Mouse (Mus musculus) heart, postnatal 36 days (tissue): ENCODE data around the gene Gm28230. TPM values are rescaled to one million over a fixed set of nuclear protein-coding genes. Genes with fewer than 3 reads are reported as not detected.

ENCODE experiments used
- DNase-seq, 2 experiments: peaks; one replicate each; pipeline ENCODE4 v3.0.0; 2021 to 2022
- intact Hi-C: fragments of 180-260 bp; cut with DNase I; formaldehyde crosslinking; loops from one replicate; pipeline ENCODE4 v1.15.1; 2025
- microRNA-seq, 2 experiments: library from miRNA; unstranded; fragments of <30 nt; microRNA quantifications; one replicate each; pipeline ENCODE4 v1.2.0; 2021; ENCODE audit warnings: borderline number of aligned reads in 2 of 2
- total RNA-seq, 2 experiments: library from RNA; stranded (reverse); gene quantifications; 2 replicates each; pipeline ENCODE4 v1.2.3; 2021

Gene Gm28230
- total RNA-seq, 2 experiments from 2014 or later = not detected

GRCm38 (mm10) chr2:74750731-74751250 is 24.3 kb downstream of the Gm28230 start:
- DNase-seq = no peak
- intact Hi-C loops = no loop called here

DNA sequence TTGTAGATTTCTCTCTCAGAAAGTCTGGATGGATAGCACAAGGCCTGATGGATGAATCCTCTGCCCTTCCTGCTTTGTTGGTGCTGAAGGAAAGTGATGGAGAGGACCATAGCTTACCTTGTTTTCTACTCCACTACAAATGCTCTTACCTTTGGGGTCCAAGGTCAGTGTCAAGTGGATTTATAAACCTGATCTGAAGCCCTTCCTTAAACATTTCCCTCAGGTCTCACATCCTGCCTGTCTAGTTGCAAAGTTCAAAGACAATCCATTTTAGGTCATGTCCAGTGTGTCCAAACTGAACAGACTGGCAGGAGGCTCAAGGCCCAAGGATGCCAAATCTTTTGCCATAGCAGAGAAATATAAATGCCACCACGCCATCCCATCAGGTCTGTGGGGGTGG is 25.3 kb downstream of the Gm28230 start:
- intact Hi-C loops = no loop called here
- no peak for DNase-seq

GRCm38 (mm10) chr2:74752431-74753174 is 26.1 kb downstream of the Gm28230 start:
- intact Hi-C loops = no loop called here
- no peak for DNase-seq

DNA sequence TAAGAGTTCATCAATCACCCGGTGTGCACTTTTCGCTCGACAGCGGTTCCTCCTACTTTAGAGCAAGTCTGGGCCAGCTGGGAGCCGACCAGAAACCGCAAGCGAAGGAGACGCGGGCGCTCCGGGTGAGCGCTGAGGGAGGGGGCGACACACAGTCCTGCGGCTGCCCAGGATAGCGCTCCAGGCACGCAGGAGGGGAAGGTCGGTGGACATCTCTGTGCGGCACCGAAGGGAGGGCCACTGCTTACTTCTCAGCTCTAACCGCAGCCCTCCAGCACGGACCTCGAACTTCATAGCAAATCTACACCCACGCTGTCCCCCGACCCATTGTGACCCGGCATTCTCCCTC is 26.6 kb downstream of the Gm28230 start:
- intact Hi-C loops = no loop called here
- no peak for DNase-seq

DNA sequence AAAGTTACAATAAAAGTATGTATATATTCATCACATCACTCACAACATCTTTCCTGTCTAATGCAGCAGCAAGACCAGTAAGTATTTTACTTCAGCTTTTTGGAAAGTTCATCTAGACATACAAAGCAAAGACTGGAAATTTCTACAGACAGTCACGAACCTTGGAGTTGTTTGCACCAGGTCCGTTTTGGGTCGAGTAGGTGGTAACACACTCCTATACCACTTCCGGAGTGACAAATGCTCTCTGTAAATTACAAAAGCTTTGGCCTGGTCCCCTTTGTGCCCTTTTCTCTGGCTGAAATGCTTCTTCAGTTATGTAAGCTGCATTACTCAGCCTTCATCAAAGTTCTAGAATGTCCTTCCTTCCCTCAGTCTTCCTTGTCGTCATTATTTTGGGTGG is 27.2 kb downstream of the Gm28230 start:
- intact Hi-C loops = no loop called here
- DNase-seq = no peak

DNA sequence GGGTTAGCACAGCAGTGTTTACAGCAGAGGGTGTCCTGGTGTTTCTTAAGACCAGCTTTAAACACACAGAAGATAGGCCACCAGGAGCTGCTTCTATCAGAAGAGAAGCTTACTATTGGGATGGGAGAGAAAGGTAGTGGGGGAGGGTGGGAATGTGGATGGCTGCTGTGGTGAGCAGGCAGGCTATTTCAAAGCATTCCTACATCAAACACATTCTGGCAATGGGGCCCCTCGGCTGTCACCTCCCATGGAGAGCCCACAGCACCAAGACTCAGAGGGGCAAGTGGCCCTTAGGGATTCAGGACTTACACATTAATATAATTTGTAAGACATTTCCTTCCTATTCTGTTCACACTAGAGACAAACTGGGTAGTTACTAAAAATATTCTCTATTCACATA is 33.6 kb downstream of the Gm28230 start:
- DNase-seq = no peak
- intact Hi-C loops = no loop called here

GRCm38 (mm10) chr2:74761941-74762340 is 35.4 kb downstream of the Gm28230 start:
- no peak for DNase-seq
- intact Hi-C loops = no loop called here

DNA sequence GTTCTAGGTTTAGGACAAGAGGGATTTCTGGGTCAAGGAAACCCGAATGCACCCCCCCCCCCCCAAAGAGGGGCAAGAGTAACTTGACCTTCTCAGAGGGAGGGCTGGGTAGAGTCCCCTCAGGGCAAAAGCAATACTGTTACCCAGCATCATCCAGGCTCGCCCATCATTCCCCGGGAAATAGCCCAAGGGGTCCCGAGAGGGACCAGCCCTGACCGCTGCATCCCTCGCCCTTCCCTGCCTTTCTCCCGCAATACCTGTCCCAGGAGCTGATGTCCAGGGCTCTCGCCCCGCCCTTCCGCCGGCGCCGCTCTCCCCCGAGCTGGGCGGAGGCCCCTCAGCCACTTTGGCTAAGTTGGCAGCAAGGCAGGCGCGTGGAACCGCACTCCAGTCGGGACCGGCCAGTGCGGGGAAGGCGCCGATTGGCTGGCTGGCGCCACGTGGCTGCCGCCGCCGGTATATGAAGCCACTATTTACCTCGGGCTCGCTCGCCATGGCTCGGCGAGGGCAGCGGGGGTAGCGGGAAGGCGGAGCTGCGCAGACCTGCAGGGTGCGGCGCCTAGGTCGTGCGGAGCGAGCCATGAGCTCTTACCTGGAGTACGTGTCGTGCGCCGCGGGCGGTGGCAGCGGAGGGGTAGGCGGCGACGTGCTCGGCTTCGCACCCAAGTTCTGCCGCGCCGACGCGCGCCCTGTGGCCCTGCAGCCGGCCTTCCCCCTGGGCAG is 36.2 kb downstream of the Gm28230 start, which contains the start of gene Hoxd1:
Hoxd1 (plus strand) TSS at position 459 of the 723 bp plus-strand sequence.
- intact Hi-C loops = no loop called here
- DNase-seq = peak in 1 of 2 experiments; percentile 17

DNA sequence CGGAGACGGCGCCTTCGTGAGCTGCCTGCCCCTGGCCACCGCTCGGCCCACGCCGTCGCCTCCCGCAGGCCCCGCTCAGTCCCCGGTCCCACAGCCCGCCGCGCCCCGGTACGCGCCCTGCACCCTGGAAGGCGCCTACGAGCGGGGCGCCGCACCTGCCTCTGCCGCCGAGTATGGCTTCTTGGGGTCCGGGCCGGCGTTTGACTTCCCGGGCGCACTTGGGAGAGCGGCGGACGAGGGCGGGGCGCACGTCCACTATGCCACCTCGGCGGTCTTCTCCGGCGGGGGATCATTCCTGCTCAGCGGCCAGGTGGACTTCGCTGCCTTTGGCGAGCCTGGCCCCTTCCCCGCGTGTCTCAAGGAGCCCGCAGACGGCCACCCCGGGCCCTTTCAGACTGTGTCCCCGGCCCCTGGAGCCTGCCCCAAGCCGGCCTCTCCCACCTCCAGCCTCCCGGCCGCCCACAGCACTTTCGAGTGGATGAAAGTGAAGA is 36.8 kb downstream of the Gm28230 start:
- peak in 1 of 2 experiments; percentile 1 for DNase-seq
- intact Hi-C loops = no loop called here

- no peak for DNase-seq
- intact Hi-C loops = no loop called here
Observed at GRCm38 (mm10) chr2:74763976-74764375, 37.4 kb downstream of the Gm28230 start.

- no peak for DNase-seq
- intact Hi-C loops = no loop called here
Observed at GRCm38 (mm10) chr2:74774359-74774758, 47.8 kb downstream of the Gm28230 start.

DNA sequence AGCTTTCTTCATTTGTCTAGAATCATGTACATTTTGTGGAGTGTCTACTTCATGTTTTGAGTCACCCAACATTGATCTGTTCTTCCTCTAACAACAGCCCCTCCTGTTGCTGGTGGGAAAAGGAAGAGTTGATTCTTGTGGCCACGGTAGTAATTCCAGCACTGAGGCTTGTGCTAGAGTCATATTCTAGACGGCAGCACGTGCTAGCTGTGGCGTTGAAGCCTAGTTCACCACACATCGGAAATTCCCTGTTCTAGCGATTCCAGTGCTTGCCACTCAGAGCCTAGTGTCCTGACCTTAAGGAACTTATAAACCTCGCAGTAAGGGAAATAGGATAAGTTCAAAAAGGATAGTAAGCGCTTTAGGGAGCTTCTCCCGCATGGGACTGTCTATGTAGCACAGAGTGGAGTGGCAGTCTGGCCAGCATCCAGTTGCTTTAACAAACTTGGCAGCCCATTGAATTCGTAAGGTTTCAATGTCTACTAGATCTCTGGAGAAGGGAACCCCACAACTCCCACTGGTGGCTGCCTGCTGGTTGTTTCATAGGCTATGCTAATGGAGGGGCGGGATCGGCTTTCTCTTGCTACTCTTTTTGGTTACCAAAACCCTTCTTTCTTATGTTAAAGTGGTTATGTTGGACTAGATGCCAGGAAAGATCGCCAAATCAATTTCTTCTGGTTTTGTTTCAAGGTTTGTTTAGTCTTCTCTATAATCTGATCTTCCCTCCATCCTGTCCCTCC is 51.2 kb downstream of the Gm28230 start:
- intact Hi-C loops = no loop called here
- no peak for DNase-seq

DNA sequence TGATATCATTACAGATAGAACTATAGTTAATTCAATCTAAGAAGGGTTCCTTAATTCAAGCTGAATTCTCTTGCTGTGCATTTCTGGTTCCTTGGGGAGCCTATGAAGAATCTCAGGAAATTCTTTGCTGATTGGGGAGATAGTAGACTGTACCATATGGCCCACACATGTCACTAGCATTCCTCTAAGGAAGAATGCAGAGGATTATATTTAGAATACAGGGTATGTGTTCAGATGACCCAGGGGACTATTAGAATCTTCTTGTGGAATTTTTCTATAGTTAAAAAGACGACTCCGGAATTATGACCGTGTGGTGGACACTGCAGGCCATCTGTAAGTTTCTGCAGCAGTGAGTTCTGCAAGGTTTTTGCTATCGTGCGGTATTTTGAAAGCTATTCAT is 54.9 kb downstream of the Gm28230 start:
- intact Hi-C loops = no loop called here

GRCm38 (mm10) chr2:74795531-74795930 is 69.0 kb downstream of the Gm28230 start:
- DNase-seq = peak; percentile 6 to 16
- intact Hi-C loops = no loop called here

More for the DNA sequence above, 54.9 kb downstream of the Gm28230 start:
- no peak for DNase-seq

Small RNAs within 50 kb of the gene (microRNA-seq; reads per million reads assigned to microRNA genes)
- gene Gm44463 (0 reads per million in 2 experiments), gene Mir10b (937 to 1,555 reads per million in 2 experiments)

Other genes starting within 250 kb of the Gm28230 start
- gene Lnpk, start 147.3 kb upstream of the Gm28230 start, total RNA-seq = 10 to 100 TPM; 19.4 to 19.9 TPM
- gene Evx2, start 67.2 kb upstream of the Gm28230 start, total RNA-seq = not detected
- gene Hoxd13, start 58.4 kb upstream of the Gm28230 start, total RNA-seq = not detected
- gene Hoxd12, start 51.7 kb upstream of the Gm28230 start, total RNA-seq = not detected
- gene Hoxd11, start 47.2 kb upstream of the Gm28230 start, total RNA-seq = not detected
- gene Hoxd10, start 34.8 kb upstream of the Gm28230 start, total RNA-seq = under 1 TPM in 1 of 2 experiments, not detected in 1; 0.22 TPM
- under 1 TPM; 0.36 to 0.41 TPM for gene Hoxd9, start 29.0 kb upstream of the Gm28230 start, total RNA-seq
- gene Hoxd8, start 22.1 kb upstream of the Gm28230 start, total RNA-seq = 1 to 10 TPM; 1.1 to 1.3 TPM
- gene Hoxd3, start 14.8 kb upstream of the Gm28230 start, total RNA-seq = not detected
- gene Hoxd4, start 14.8 kb upstream of the Gm28230 start, total RNA-seq = under 1 TPM; 0.19 to 0.28 TPM
- not detected for gene Hoxd1, start 36.3 kb downstream of the Gm28230 start, total RNA-seq
- gene Mtx2, start 99.1 kb downstream of the Gm28230 start, total RNA-seq = 100 to 1,000 TPM; 115 to 121 TPM